Mouse (Mus musculus) heart, embryonic 16.5 days (tissue): ENCODE measurements around the gene Nr1d1. TPM values are rescaled to one million over a fixed set of nuclear protein-coding genes. Genes with fewer than 3 reads are reported as not detected.

ENCODE experiments used
- ATAC-seq: fragments of 200-750 bp; cut with Nextera tagmentation; replicated peaks from 2 replicates; pipeline ENCODE4 v1.8.0; 2017; ENCODE audit warnings: moderate number of reproducible peaks; ENCODE audit not compliant: insufficient read depth, low FRiP score; ENCODE audit errors: extremely low read depth
- H3K27ac ChIP-seq: fragments of 300-500 bp; sonication (generic); 2 replicates; pipeline ENCODE4 v1.5.1; 2014; ENCODE audit warnings: mild to moderate bottlenecking, low read length, control low read depth, moderate library complexity
- H3K27me3 ChIP-seq: fragments of 300-500 bp; sonication (generic); 2 replicates; pipeline ENCODE4 v1.6.1; 2014; ENCODE audit warnings: low read length, mixed read lengths; ENCODE audit not compliant: control insufficient read depth, insufficient read depth
- H3K36me3 ChIP-seq: fragments of 300-500 bp; sonication (generic); 2 replicates; pipeline ENCODE4 v1.6.1; 2014; ENCODE audit not compliant: control insufficient read depth, insufficient read depth
- H3K4me1 ChIP-seq: fragments of 300-500 bp; sonication (generic); 2 replicates; pipeline ENCODE4 v1.6.1; 2014; ENCODE audit warnings: low read length, mixed read lengths; ENCODE audit not compliant: control insufficient read depth, insufficient read depth
- H3K4me2 ChIP-seq: fragments of 300-500 bp; sonication (generic); 2 replicates; pipeline ENCODE4 v1.6.1; 2014; ENCODE audit warnings: low read depth, mild to moderate bottlenecking, control low read depth, low read length
- H3K4me3 ChIP-seq: fragments of 300-500 bp; sonication (generic); 2 replicates; pipeline ENCODE4 v1.5.1; 2014; ENCODE audit warnings: mild to moderate bottlenecking, control low read depth, low read length
- H3K9ac ChIP-seq: fragments of 300-500 bp; sonication (generic); 2 replicates; pipeline ENCODE4 v1.6.1; 2014; ENCODE audit warnings: low read length, control low read depth
- H3K9me3 ChIP-seq: fragments of 300-500 bp; sonication (generic); replicated peaks from 2 replicates; pipeline ENCODE4 v1.6.1; 2016; ENCODE audit warnings: low read length; ENCODE audit not compliant: control insufficient read depth
- WGBS: fragments of 180-500 bp; shearing (Covaris S2); extraction: QIAGEN DNeasy Blood & Tissue Kit; methylation state at CpG from one replicate; pipeline ENCODE4 v1.1.7; 2014; 5-methylcytosine and 5-hydroxymethylcytosine counted together
- polyA plus RNA-seq: library from polyadenylated mRNA; unstranded; fragments of >200 nt; fragmentation: Nextera tagmentation; extraction: Ambion mirVana; gene quantifications from 2 replicates; pipeline ENCODE4 v1.2.1, GENCODE M21; 2015

Nr1d1 gene
- polyA plus RNA-seq, 1 experiment from 2014 or later: 8.2 TPM

DNA sequence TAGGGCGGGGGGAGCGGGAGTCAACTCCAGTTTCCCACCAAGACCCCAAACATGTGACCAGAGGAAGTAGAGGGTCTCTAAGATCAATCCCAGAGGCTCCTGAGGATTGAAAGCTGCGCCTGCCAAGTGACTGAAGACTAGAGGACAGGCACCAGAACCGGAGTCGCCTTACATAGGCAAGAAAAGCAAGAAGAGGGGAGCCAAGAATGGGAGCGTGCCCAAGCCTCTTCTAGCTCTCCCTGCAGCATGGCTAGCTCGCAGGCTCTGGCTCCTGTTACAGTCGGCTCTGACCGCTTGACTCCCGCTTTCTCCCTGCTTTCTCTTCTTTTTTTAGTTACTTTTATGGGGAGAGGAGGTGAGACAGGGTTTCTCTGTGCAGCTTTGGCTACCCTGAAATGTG, 10.1 kb upstream of the Nr1d1 start:
- no peak for ATAC-seq
- peak overlapping the region; percentile 65 for H3K4me2 ChIP-seq
- WGBS: 43% methylated on average over 10 of the region's 10 CpGs
- peaks cover 74% of the 10 kb centered on the region for H3K4me1 ChIP-seq
- H3K9ac ChIP-seq: peak overlapping the region; percentile 71
- H3K27me3 ChIP-seq: no peaks in the 10 kb centered on the region
- H3K27ac ChIP-seq: peak overlapping the region; percentile 99
- no peak overlapping the region for H3K4me3 ChIP-seq
- H3K36me3 ChIP-seq: no peaks in the 10 kb centered on the region
- no peaks in the 10 kb centered on the region for H3K9me3 ChIP-seq

DNA sequence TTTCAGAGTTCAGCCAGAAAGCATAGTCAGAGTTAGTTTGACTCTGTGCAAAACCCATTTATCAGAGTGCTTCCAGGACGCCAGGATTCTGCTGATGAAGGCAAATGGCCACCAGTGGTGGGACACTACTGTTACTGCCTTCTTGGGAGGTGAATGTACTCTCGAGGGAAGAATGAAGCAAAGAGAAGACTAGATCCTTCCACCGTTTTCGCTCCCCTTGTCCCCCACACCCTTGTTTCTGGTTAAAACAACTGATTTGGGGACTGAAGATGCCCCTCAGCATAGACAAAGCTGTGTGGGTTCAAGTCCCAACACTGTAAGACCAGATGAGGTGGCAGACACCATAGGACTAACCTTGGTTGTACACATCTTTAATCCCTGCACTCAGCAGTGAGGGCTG, 9.0 kb upstream of the Nr1d1 start:
- Histone ChIP-seq H3K9ac (peak overlapping the region; percentile 41), H3K4me2 (no peak overlapping the region), H3K27me3 (no peaks in the 10 kb centered on the region), H3K27ac (peak overlapping the region; percentile 99), H3K4me3 (no peak overlapping the region), H3K36me3 (no peaks in the 10 kb centered on the region), H3K4me1 (peaks cover 67% of the 10 kb centered on the region), H3K9me3 (no peaks in the 10 kb centered on the region)
- no peak for ATAC-seq
- WGBS: 67% methylated on average over 4 of the region's 4 CpGs

DNA sequence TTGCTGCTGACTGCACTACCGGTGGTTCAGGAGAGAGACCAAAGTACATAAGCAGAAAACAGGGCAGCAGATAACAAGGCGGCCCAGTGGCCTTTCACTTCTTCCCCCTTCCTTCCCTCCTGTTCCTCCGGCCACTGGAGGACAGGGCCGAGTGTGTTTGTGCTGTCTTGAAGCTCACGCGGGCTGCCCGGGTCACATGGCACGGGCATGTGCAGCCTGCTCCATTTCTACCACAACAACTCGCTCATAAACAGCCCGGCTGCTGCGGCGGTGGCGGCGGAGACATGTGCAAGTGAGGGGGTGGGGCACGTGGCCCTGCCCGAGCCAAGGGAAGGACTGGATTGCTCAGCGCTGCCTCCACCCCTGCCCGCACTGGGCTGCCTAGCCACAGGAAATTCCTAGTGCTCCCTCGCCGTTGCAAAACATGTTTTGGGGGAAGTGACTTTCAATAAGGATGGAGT, 8.1 kb upstream of the Nr1d1 start:
- H3K27ac ChIP-seq: peak overlapping the region; percentile 99
- peak; percentile 38 for ATAC-seq
- 0% methylated on average over 20 of the region's 20 CpGs for WGBS
- peak overlapping the region; percentile 37 for H3K4me3 ChIP-seq
- H3K4me1 ChIP-seq: peaks cover 63% of the 10 kb centered on the region
- no peaks in the 10 kb centered on the region for H3K36me3 ChIP-seq
- no peaks in the 10 kb centered on the region for H3K27me3 ChIP-seq
- H3K9me3 ChIP-seq: no peaks in the 10 kb centered on the region
- peak overlapping the region; percentile 74 for H3K9ac ChIP-seq
- H3K4me2 ChIP-seq: peak overlapping the region; percentile 56

DNA sequence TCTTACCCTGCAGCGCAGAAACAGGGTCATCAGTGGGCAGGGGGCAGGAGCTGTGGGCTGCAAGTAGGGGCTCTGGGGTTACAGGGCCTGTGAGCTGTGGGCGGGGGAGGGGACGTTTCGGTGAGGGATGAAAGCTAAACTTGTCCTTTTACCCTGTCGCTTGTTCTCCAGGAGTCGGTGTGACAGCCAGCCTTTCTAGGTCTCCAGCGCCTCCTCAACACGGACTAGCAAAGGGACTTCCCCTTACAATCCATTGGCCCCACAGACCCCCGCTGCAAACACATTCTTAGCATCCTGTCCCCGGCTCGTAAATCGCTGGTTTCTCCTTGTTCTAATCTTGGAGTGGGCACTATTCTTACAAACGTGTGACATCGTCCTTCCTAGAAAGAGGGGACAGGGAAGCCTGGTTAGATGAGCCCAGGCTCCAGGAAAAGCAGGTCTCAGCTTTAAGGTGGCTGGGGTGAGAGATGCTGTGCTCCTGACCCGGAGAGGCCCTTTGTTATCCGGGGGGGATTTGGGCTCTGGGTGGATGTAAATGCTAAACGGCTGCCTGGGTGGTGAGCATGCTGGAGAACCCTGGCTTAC, 7.6 kb upstream of the Nr1d1 start:
- 8% methylated on average over 17 of the region's 17 CpGs for WGBS
- Histone ChIP-seq H3K27me3 (no peaks in the 10 kb centered on the region), H3K27ac (peak overlapping the region; percentile 99), H3K4me2 (peak overlapping the region; percentile 56), H3K9me3 (no peaks in the 10 kb centered on the region), H3K9ac (peak overlapping the region; percentile 74), H3K36me3 (no peaks in the 10 kb centered on the region), H3K4me1 (peaks cover 63% of the 10 kb centered on the region), H3K4me3 (peak overlapping the region; percentile 37; the same call in 1 of the 2 replicates)
- no peak for ATAC-seq

DNA sequence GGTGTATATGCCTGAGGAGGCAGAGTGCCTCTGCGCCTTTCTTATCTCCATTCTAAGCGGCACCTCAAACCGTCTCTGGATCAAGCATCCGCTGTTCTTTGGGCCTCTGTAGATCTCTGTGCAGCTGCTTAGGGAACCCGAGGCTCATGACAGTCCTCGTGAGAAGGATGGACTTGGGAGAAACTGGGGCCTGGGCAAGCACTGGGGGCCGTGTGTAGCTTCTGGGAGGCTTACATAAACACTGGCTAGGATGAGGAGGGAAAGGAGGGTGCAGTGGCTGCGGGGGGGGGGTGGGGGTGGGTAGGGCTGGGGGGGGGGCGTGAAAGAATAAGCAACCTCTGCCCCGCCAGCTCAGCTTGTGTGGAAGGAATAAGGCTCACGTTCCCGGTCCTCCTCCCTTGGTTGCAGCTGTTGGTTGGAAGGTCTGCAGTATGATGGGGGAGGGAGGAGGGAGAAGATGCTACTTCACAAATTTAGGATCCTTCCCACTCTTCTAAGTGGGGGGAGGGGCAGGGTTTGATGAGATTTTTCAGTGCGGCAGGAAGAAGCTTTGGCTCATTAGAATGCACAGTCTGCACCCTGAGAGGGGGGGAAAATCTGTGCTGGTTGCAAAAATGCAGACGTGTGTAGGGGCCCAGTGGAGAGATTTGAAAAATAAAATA, 6.8 kb upstream of the Nr1d1 start:
- Histone ChIP-seq H3K27me3 (no peaks in the 10 kb centered on the region), H3K4me1 (peaks cover 62% of the 10 kb centered on the region), H3K4me2 (peak overlapping the region; percentile 56; the same call in 1 of the 2 replicates), H3K4me3 (no peak overlapping the region), H3K9me3 (no peaks in the 10 kb centered on the region), H3K36me3 (no peaks in the 10 kb centered on the region), H3K9ac (peak overlapping the region; percentile 74), H3K27ac (peak overlapping the region; percentile 99)
- WGBS: 25% methylated on average over 13 of the region's 14 CpGs
- no peak for ATAC-seq

DNA sequence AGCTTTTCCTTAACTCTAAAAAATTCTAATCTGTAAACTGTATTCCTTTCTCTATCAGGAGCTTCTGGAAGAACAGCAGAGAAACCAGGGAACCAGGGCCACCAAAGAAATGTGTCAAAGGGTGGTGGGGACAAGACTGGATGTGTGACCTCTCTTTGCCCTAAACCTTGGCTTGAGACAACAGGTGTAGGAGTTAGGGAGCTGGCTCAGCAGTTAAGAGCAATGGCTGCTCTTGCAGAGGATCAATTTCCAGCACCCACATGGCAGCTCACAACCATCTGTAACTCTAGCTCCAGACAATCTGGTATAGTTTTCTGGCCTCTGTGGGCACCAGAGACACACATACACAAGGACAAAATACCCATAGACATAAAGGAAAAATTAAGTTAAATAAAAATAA, 2.8 kb upstream of the Nr1d1 start:
- Histone ChIP-seq H3K4me2 (no peak overlapping the region), H3K36me3 (no peaks in the 10 kb centered on the region)
- no peak for ATAC-seq

DNA sequence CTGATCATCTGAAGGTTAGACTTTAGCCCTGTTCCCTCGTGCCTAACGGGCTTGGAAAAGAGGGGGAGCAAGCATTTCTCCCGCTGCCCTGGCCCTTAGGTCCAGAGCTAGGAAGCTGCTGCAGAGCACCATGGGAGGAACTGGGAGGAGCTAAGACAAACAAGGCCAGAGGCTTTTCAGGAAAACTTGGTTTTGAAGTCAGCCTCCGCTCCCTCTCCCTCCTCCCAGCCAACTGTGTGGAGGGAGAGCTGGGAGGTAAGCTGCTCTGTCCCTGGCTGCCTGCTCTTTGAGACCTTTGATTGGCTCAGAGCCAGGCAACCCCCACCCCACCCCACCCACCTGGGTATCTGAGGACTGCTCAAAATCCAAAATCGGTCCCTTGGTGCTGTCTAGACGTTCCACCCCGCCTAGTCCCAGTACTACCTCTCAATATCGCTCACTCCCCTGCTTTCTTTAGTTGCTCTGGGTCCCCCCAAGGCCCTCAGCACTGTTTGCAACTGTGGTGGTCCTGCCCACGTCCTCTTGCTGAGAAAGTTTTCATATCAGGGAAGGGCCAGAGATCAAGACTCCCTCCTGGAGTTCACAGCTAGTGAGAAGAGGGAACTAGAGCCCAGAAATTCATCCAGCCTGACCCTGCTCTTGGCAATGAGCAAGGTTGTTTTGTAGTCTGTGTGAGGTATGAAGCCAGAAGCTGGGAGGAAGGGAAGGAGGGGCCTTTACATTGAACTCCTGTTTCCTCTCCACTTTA, 1.9 kb upstream of the Nr1d1 start:
- H3K4me2 ChIP-seq: peak overlapping the region; percentile 90
- no peak overlapping the region for H3K4me3 ChIP-seq
- H3K9me3 ChIP-seq: no peaks in the 10 kb centered on the region
- peaks cover 55% of the 10 kb centered on the region for H3K4me1 ChIP-seq
- no peaks in the 10 kb centered on the region for H3K36me3 ChIP-seq
- H3K27me3 ChIP-seq: no peaks in the 10 kb centered on the region
- WGBS: 20% methylated on average over 9 of the region's 9 CpGs
- ATAC-seq: no peak
- H3K9ac ChIP-seq: peak overlapping the region; percentile 73
- peak overlapping the region; percentile 98 for H3K27ac ChIP-seq

More for the DNA sequence above, 2.8 kb upstream of the Nr1d1 start:
- Histone ChIP-seq H3K27me3 (no peaks in the 10 kb centered on the region), H3K27ac (peak overlapping the region; percentile 98), H3K9me3 (no peaks in the 10 kb centered on the region), H3K4me1 (peaks cover 56% of the 10 kb centered on the region), H3K4me3 (no peak overlapping the region), H3K9ac (peak overlapping the region; percentile 30; the same call in 1 of the 2 replicates)

DNA sequence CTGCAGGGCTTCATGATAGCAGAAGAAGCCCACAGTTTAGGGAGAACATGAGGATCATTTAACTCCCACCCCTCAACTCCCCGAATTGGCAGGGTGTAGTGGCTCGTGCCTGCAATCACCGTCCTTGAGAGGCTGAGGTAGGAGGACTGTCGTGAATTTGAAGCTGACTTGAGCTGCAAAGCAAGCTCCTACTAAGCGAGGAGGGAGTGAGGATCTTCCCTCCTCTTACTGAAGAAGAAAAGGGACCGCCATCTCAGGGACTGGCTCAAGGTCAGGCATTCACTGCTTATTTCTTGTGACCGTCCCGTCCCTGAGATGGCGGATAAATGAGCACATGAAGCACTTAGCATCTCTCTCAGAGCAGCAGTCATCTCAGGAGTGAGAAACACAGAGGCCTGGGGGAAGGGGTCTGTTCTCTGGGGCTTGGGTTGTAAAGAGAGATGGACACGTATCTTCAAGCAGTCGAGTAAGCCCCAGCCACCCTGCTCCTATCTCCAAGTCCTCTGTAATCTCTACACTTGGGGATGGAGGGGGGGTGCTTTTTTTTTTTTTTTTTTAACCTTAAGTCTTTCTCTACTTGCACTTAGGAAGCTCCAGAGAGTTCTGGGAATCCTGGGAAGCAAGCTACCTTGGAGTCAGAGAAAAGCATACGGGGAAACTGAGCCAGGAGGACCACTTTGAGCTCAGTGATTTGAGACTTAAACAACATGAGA, 1.1 kb upstream of the Nr1d1 start:
- Histone ChIP-seq H3K4me2 (peak overlapping the region; percentile 90), H3K27ac (peak overlapping the region; percentile 98), H3K27me3 (no peaks in the 10 kb centered on the region), H3K4me1 (peaks cover 57% of the 10 kb centered on the region), H3K9me3 (no peaks in the 10 kb centered on the region), H3K36me3 (peaks cover 3% of the 10 kb centered on the region; the same call in 1 of the 2 replicates), H3K9ac (peak overlapping the region; percentile 73), H3K4me3 (peak overlapping the region; percentile 61)
- ATAC-seq: no peak
- WGBS: 29% methylated on average over 12 of the region's 12 CpGs
